Mouse (Mus musculus) bone marrow macrophage, adult 2 months (primary cell): Measurements from ENCODE around the gene Esr2. TPM values are rescaled to one million over a fixed set of nuclear protein-coding genes. Genes with fewer than 3 reads are reported as not detected.

Experiments used
- H3K27ac ChIP-seq: 2 replicates; pipeline ENCODE4 v1.5.1; 2012; ENCODE audit warnings: low read depth, low read length; ENCODE audit not compliant: insufficient read depth
- H3K4me1 ChIP-seq: 2 replicates; pipeline ENCODE4 v1.6.1; 2012; ENCODE audit warnings: low read length; ENCODE audit not compliant: control insufficient read depth, insufficient read depth
- H3K4me3 ChIP-seq: 2 replicates; pipeline ENCODE4 v1.5.1; 2012; ENCODE audit warnings: mild to moderate bottlenecking, low read length, moderate library complexity; ENCODE audit not compliant: insufficient read depth
- CTCF ChIP-seq: IDR thresholded peaks from 2 replicates; pipeline ENCODE4 v1.5.1; 2012; ENCODE audit warnings: low read depth, mild to moderate bottlenecking, low read length, moderate library complexity
- POLR2A ChIP-seq: IDR thresholded peaks from 2 replicates; pipeline ENCODE4 v1.6.1; 2012; ENCODE audit warnings: mild to moderate bottlenecking, low read depth, low read length, borderline replicate concordance
- polyA plus RNA-seq: library from polyadenylated mRNA; stranded (reverse); fragments of >200 nt; gene quantifications from 2 replicates; pipeline ENCODE4 v1.2.4, GENCODE M21; 2012; ENCODE audit not compliant: missing spikeins, insufficient read depth, insufficient read length

Gene Esr2
- polyA plus RNA-seq, 1 experiment = not detected

DNA sequence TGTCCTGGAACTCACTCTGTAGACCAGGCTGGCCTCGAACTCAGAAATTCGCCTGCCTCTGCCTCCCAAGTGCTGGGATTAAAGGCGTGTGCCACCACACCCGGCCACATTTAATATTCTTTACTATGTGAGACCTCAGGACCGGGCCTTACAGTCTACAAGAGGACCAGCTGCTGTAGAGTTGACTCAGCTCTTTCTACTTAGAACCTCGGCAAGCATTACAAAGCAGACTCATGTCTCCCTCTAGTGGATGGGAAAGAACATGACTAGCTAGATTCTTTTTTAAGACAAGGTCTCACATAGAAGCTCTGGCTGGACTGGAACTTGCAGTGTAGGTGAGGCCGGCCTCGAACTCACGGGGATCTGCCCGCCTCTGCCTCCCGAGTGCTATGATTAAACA is 13.9 kb upstream of the Esr2 start:
- H3K27ac ChIP-seq = no peak overlapping the region

DNA sequence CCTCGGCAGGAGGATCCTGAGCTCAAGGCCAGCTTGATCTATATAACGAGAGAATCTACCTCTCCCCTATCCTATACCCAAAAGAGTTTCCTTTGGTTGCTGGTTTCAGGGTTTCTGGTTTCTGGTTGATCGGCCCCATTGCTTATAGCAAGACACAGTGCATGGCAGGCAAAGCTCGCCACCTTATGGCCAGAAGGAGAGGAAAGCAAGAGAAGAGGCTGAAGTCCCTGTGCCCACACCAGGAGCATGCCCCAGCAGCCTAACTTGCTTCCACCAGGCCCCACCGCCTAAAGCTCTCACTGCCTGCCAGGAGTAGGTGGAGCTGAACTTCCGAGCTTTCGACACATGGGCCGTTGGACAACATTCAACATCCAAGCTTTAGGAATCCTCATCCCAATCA is 10.8 kb upstream of the Esr2 start:
- Histone ChIP-seq H3K4me1 (no peaks in the 10 kb centered on the region), H3K27ac (no peak overlapping the region), H3K4me3 (no peak overlapping the region)
- TF ChIP-seq CTCF (no peak), POLR2A (no peak)

More for the DNA sequence above, 13.9 kb upstream of the Esr2 start:
- TF ChIP-seq POLR2A (no peak), CTCF (no peak)
- Histone ChIP-seq H3K4me3 (no peak overlapping the region), H3K4me1 (peaks cover 6% of the 10 kb centered on the region)

DNA sequence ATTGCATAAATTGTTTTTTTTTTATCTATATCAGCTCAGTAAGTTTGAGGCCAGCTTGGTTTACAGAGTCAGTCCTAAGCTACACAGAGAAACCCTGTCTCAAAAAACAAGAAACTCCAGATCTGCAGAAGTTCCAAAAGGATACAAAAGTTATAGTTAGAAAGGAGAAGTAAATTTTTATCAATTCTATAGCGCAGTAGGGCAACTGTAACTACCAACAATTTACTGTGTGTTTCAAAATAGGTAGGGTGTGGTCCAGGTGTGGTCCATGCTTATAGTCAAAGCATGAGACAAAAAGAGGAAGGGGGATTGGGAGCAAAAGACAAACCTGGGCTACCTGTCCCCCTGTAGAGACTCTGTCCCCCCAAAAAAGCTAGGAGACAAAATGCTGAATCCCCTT is 9.4 kb upstream of the Esr2 start:
- Histone ChIP-seq H3K4me3 (no peak overlapping the region), H3K27ac (no peak overlapping the region), H3K4me1 (no peaks in the 10 kb centered on the region)
- no peak for TF ChIP-seq CTCF
- no peak for TF ChIP-seq POLR2A

DNA sequence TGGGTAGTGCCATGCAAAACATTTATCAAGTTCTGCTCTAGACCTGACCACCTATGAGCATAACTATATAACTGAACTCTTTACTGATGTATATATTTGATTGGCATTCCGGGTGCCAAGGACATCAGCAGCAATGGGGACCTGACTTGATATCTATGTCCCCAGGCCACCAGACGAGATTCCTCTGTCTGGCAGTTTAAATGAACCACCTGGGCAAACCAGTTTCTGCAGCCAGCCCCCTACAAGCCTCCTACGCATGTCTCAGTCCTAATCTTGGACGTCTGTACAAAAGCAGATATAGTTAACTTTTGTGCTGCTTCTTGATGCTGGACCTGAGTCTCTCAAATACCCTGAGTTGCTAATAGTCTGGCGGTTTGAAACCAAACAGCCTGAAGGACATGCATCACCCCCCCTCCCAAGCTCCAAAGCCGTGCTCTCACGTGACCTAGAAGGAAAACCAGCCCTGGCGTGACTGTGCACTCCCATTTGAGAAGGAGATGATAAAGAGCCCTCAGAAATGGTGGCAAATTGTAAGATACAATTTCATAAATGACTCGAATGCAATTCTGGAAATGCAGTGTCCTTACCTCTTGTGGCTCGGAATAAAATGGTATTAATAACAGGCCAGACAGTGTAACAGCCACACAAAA is 8.2 kb upstream of the Esr2 start:
- no peak overlapping the region for H3K27ac ChIP-seq
- H3K4me3 ChIP-seq = no peak overlapping the region
- H3K4me1 ChIP-seq = no peaks in the 10 kb centered on the region
- TF ChIP-seq CTCF (no peak), POLR2A (no peak)

DNA sequence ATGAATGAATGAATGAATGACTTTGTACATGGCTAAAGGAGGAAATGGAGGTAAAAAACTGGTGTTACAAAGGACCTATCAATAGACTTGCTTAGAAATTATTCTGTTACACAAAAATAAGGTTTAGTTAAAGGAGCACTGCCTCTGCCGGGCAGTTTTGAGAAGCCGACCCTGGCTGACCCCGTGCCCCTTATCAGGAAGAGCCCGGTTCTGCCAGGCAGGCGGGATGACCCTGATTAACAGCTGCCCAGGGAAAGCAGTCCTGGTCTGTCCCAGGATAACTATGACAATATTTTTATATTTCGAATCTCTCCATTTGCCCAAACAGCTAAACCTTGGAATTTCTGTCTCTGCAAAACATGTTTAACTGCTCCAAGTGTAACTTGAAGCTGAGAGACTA is 7.2 kb upstream of the Esr2 start:
- H3K27ac ChIP-seq = no peak overlapping the region
- H3K4me3 ChIP-seq = no peak overlapping the region
- TF ChIP-seq CTCF (no peak), POLR2A (no peak)
- H3K4me1 ChIP-seq = no peaks in the 10 kb centered on the region

DNA sequence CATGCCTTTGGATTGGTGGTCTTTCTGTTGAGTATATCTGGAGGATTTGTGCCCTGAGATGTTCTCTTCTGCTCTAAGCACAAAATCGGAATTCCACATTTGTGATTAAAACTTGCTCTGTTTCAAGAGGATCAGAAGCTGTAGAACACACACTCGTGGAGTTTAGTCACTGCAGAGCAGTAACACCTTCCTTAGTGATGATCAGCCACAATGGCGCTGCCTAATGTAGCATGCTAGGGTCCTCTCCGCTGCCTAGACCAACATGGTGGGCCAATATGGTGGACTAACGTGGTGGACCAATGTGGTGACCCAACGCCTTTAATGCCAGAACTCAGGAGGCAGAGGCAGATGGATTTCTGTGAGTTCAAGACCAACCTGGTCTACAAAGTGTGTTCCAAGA is 5.8 kb upstream of the Esr2 start:
- no peak overlapping the region for H3K27ac ChIP-seq
- H3K4me1 ChIP-seq = no peaks in the 10 kb centered on the region
- TF ChIP-seq CTCF (no peak), POLR2A (no peak)
- no peak overlapping the region for H3K4me3 ChIP-seq

DNA sequence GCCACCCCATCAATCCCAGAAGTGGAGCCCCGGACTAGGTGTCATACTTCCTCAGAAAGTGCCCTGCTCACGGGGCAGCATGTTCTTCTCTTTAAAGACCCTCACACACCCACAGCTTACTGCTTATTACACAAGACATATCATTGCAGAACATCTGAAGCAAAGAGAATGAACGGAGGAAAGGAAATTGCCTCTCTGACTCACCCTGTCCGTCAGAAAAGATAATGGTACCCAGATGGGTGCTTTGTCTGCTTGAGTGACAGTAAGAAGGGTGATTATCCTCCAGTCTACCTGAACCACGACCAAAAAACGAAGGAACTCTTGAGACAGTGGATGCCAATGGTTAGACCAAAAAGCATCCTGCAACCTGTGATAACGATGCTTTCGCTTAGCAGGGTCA is 4.4 kb upstream of the Esr2 start:
- Histone ChIP-seq H3K27ac (no peak overlapping the region), H3K4me1 (no peaks in the 10 kb centered on the region; the same call in 1 of the 2 replicates), H3K4me3 (no peak overlapping the region)
- no peak for TF ChIP-seq CTCF
- no peak for TF ChIP-seq POLR2A

DNA sequence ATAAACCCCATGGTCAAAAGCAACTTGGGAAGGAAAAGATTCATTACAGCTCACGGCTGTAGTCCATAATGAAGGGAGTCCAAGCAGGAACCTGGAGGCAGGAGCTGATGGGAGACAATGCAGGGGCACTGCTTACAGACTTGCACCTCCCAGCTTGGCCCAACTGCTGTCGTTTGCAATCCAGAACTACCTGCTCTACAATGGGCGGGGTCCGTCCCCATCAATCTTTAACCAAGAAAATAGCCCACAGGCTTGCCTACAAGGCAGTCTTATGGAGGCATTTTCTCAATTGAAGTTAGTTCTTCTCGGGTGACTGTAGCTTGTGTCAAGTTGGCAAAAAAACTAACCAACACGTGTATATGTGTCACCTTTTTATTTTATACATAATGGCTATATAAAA is 3.4 kb upstream of the Esr2 start:
- H3K27ac ChIP-seq = no peak overlapping the region
- no peak for TF ChIP-seq CTCF
- no peak overlapping the region for H3K4me3 ChIP-seq
- H3K4me1 ChIP-seq = no peaks in the 10 kb centered on the region; the same call in 1 of the 2 replicates

DNA sequence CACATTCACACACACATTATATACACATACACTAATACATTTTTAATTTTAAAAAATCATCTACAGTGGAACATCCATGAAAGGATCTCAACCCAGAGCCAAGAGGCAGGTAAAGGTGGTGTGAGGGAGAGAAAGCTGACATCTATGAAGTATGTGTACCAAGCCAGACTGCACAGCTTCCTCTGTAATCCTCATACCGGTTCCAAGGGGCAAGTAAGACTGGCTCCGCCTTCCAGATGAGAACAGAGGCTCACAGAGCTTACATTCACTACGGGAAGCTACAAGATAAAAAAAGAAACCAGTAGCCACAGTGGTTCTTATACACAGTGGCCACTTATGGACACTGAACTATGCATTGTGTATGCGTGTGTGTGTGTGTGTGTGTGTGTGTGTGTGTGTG is 2.5 kb upstream of the Esr2 start:
- TF ChIP-seq POLR2A (no peak), CTCF (no peak)
- Histone ChIP-seq H3K4me3 (no peak overlapping the region), H3K27ac (no peak overlapping the region), H3K4me1 (no peaks in the 10 kb centered on the region; the same call in 1 of the 2 replicates)

DNA sequence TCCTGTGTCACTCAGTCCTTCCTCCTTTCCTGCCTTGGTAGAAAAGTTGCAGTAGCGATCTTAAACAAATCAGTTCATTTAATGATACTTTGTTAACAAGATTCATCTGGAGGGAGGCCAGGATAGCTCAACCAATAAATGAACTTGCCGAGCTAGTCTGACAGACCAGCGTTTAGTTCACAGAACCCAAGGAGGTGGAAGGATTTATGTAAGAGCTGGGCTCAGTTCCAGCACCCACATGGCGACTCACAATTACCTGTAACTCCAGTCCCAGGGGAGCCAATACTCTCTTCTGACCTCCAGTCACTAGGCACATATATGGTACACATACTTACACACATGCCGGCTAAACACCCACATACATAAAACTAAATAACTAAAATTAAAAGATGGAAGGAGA is 2.0 kb upstream of the Esr2 start:
- Histone ChIP-seq H3K4me1 (no peaks in the 10 kb centered on the region; the same call in 1 of the 2 replicates), H3K27ac (no peak overlapping the region), H3K4me3 (no peak overlapping the region)
- TF ChIP-seq CTCF (no peak), POLR2A (no peak)
